Mouse (Mus musculus): Measurements from ENCODE around the gene Mt4.

The Mt4 gene

GRCm38 (mm10) chr8:94172809-94173732, 36.1 kb downstream of the Mt4 start:
- in situ Hi-C loops (cut with MboI; ENCODE audit: low pct_unique_long_range_greater_than_20kb in 1 of 2, low sequenced_read_pairs in 2 of 2, unreplicated experiment in 1 of 2): no loop called here

GRCm38 (mm10) chr8:94173848-94174403, 36.9 kb downstream of the Mt4 start:
- in situ Hi-C loops (cut with MboI; ENCODE audit: low pct_unique_long_range_greater_than_20kb in 1 of 2, low sequenced_read_pairs in 2 of 2, unreplicated experiment in 1 of 2): no loop called here

GRCm38 (mm10) chr8:94174619-94175213, 37.7 kb downstream of the Mt4 start:
- in situ Hi-C loops (cut with MboI; ENCODE audit: low pct_unique_long_range_greater_than_20kb in 1 of 2, low sequenced_read_pairs in 2 of 2, unreplicated experiment in 1 of 2): no loop called here

GRCm38 (mm10) chr8:94177716-94178390, 40.9 kb downstream of the Mt4 start:
- in situ Hi-C loops (cut with MboI; ENCODE audit: low pct_unique_long_range_greater_than_20kb in 1 of 2, low sequenced_read_pairs in 2 of 2, unreplicated experiment in 1 of 2): no loop called here

GRCm38 (mm10) chr8:94178857-94179712, 42.1 kb downstream of the Mt4 start, which contains the start of gene Mt1:
Mt1 (plus strand) TSS chr8:94179082.
- in situ Hi-C loops (cut with MboI; ENCODE audit: low pct_unique_long_range_greater_than_20kb in 1 of 2, low sequenced_read_pairs in 2 of 2, unreplicated experiment in 1 of 2): no loop called here

GRCm38 (mm10) chr8:94179713-94180560, 42.9 kb downstream of the Mt4 start:
- in situ Hi-C loops (cut with MboI; ENCODE audit: low pct_unique_long_range_greater_than_20kb in 1 of 2, low sequenced_read_pairs in 2 of 2, unreplicated experiment in 1 of 2): no loop called here

GRCm38 (mm10) chr8:94180561-94180908, 43.5 kb downstream of the Mt4 start:
- in situ Hi-C loops (cut with MboI; ENCODE audit: low pct_unique_long_range_greater_than_20kb in 1 of 2, low sequenced_read_pairs in 2 of 2, unreplicated experiment in 1 of 2): no loop called here

- in situ Hi-C loops (cut with MboI; ENCODE audit: low pct_unique_long_range_greater_than_20kb in 1 of 2, low sequenced_read_pairs in 2 of 2, unreplicated experiment in 1 of 2): no loop called here
Observed at GRCm38 (mm10) chr8:94182055-94182929, 45.3 kb downstream of the Mt4 start.

GRCm38 (mm10) chr8:94183117-94183516, 46.1 kb downstream of the Mt4 start:
- in situ Hi-C loops (cut with MboI; ENCODE audit: low pct_unique_long_range_greater_than_20kb in 1 of 2, low sequenced_read_pairs in 2 of 2, unreplicated experiment in 1 of 2): no loop called here

- in situ Hi-C loops (cut with MboI; ENCODE audit: low pct_unique_long_range_greater_than_20kb in 1 of 2, low sequenced_read_pairs in 2 of 2, unreplicated experiment in 1 of 2): no loop called here
Observed at GRCm38 (mm10) chr8:94184357-94184843, 47.4 kb downstream of the Mt4 start.

GRCm38 (mm10) chr8:94185791-94186190, 48.8 kb downstream of the Mt4 start:
- in situ Hi-C loops (cut with MboI; ENCODE audit: low pct_unique_long_range_greater_than_20kb in 1 of 2, low sequenced_read_pairs in 2 of 2, unreplicated experiment in 1 of 2): no loop called here

- in situ Hi-C loops (cut with MboI; ENCODE audit: low pct_unique_long_range_greater_than_20kb in 1 of 2, low sequenced_read_pairs in 2 of 2, unreplicated experiment in 1 of 2): no loop called here
Observed at GRCm38 (mm10) chr8:94186542-94186941, 49.5 kb downstream of the Mt4 start.

GRCm38 (mm10) chr8:94187290-94188002, 50.4 kb downstream of the Mt4 start:
- in situ Hi-C loops (cut with MboI; ENCODE audit: low pct_unique_long_range_greater_than_20kb in 1 of 2, low sequenced_read_pairs in 2 of 2, unreplicated experiment in 1 of 2): no loop called here
